Mouse (Mus musculus) lung, postnatal 36 days (tissue): ENCODE data around the gene Mical1.

Experiments used
- DNase-seq: peaks from one replicate; pipeline ENCODE4 v3.0.0; 2022; ENCODE audit warnings: mixed read lengths

Mical1 gene

DNA sequence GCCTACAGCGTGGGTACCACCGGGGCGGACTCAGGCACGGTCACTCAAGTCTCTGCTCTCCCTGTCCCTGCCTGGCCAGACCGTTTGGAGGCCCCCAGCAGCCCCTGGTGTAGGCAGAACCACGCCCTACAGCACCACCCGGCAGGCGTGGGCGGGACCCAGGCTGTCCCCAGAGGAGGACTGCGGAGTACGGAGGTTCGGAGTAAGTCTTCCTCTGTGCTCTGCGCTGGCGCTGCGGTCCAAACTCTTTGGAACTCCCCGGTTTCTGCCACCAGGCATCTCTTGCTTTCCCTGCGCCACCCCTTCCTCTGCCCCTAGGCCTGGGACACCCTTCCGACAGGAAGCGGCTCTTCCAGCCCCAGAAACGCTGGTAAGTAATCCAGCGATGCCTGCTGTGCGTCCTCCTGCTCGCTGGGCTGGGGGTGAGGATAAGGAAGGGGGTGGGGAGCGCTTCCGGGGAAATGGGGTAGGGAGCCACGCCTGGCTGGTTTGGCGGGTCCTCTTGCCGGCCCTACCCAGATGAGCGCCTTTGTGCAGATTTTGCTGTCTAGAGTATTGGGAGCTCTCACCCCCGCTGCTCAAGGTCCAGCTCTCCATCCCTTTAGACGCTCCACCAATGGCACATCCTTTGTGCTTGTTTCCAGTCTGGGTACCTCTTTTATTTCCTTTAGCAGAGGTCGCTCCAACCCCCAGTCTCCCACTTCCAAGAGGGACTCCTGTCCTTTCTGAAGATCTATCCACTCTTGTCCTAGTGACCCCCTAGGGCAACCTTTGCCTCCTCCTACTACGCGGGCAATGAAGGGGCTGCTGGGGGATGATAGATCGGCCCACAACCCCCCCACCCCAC is at the start of gene Mical1:
Mical1 (plus strand) TSS at position 144 of the 847 bp plus-strand sequence.
- peak; percentile 81 for DNase-seq

DNA sequence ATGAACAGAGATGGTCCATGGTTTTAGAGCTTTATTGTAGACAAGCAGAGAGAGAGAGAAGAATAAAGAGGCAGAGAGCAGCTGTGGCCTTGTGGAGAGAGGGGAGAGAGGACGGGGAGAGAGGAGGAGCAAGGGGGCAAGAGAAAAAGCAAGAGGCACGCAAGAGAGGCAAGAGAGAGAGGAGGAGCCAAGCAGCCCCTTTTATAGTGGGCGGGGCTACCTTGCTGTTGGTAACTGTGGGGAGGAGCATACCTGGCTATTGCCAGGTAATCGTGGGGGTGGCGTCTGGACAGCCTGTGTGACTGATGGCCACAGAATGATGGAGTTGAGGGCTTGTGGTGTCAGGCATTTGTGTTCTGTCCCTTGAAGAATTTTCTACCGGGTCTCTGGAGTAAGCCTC is 49.7 kb upstream of the Mical1 start:
- no peak for DNase-seq

DNA sequence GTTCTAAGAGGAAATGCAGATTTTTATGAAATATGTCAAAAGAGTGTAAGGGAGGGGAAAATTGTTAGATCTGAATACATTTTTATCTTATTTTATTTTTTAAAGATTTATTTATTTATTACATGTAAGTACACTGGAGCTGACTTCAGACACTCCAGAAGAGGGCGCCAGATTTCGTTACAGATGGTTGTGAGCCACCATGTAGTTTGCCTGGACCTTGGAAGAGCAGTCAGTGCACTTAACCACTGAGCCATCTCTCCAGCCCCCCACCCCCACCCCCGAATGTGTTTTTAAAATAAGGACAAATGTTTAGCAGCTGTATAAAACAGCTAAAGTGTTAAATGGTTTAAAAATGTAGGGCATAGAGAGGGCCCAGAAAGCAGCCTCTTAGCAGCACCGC is 41.5 kb upstream of the Mical1 start:
- DNase-seq: peak; percentile 88

DNA sequence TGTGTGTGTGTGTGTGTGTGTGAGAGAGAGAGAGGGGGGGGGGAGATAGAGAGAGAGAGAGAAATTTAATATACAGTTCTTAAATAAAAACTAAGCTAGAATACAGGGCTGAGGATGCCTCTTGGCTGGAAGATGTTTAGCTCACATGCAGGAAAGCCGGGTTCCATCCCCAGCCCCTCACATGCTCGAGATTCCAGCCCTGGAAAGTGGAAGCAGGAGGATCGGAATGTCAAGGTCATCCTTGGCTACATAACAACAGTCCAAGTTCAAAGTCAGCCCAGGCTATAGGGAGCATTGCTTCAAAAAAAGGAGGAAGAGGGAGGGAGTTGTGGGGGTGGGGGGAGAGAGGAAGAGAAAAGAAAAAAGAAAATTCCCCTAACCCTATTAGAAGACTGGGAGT is 41.0 kb upstream of the Mical1 start:
- DNase-seq: no peak

DNA sequence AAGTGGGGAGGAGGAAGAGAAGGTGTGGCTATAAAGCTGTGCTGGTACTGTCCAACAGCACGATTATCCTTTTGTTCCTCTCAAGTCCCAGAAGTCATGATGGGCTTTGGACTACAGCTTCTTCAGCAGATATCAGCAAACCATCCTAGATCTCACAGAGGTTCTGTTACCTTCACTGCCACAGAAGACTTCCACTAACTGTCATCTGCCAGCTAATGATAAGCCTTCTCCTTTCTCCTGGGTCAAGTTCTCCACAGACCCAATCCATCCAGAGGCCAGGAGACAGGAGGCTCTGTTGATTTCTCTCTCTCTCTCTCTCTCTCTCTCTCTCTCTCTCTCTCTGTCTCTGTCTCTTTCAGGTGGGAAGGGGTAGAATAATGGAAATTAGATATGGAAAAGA is 27.9 kb upstream of the Mical1 start:
- no peak for DNase-seq

DNA sequence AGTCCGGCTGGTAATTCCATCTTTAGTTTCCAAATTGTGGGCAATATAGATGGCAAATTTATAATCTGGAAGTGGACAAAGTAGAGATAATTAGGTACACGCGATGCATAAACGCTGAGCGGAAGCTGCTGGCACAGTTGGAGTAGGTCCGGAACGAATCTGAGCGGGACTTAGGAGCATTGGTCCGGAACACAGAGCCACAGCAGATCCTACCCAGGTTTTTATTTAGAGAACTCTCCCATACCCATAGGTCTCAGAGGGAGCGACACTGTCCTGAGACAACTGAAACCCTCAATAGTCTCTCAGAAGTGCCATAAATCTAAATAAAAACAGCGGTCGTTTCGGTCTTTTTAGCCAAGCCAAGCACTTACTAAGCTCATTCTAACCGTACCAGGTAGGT is 26.4 kb upstream of the Mical1 start:
- DNase-seq: peak; percentile 29

DNA sequence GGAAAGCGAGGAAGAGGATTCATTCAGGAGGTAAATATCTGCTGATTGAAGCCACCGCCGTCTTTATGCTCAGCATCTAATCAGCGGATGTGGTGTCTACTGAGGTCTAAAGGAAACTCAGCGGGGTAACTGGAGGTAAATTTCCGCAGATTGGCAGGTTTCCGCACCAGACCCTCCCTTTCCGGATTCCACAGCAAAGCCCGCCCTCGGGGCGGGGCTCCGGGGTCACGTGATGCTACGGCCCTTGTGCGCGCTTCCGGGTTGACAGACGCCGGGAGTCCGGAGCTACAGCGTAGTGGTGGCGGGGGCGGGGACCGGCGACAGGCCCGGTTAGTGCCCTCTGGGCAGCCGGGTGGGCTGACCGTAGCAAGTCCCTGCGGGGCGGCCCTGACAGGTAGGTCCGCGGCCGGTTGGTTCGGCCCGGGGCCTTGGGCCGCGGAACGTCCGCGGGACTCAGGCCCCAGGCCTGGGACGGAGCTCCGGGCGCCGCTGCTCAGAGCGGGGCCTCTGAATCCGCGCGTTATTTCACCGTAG is 25.9 kb upstream of the Mical1 start, which contains the start of gene Zbtb24:
Zbtb24 (plus strand) TSS at position 247 of the 534 bp plus-strand sequence.
- peak; percentile 97 for DNase-seq

DNA sequence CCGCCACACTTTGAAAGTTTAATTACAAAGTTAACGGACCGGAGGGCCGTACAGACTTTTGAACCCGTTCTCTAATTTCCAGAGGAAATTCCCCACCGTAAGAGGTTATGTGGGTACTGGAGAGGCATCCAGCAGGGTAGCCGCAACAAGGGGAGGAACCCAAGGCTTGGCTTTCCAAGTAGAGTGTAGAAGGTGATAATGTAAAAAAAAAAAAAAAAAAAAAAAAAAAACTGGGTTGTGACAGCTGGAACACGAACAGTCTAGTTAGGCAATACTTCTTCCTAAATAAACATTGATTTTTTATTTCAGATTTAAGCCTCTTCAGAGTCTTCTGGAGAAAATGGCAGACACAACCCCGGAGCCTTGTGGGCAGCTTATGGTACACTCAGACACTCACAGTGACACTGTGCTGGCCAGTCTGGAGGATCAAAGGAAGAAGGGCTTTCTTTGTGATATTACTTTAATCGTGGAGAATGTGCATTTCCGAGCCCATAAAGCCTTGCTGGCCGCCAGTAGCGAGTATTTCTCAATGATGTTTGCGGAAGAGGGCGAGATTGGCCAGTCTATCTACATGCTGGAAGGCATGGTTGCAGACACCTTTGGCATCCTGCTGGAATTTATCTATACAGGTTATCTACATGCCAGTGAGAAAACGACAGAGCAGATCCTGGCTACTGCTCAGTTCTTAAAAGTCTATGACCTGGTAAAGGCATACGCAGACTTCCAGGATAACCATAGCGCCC is 25.2 kb upstream of the Mical1 start:
- no peak for DNase-seq

DNA sequence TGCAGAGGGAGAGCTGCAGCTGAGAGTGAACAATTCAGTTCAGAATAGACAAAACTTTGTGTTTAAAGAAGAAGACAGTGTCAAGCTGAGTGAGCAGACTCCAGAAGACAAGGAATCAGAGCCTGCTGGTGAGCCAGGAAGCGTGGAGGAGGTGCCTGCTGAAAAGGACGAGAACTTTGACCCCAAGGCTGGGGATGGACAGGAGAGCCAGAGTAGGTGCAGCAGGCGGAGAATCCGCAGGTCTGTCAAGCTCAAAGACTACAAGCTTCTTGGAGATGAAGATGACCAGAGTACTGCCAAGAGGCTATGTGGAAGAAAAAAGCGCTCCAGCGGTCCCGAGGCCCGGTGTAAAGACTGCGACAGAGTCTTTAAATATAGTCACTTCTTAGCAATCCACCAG is 24.5 kb upstream of the Mical1 start:
- DNase-seq: no peak

DNA sequence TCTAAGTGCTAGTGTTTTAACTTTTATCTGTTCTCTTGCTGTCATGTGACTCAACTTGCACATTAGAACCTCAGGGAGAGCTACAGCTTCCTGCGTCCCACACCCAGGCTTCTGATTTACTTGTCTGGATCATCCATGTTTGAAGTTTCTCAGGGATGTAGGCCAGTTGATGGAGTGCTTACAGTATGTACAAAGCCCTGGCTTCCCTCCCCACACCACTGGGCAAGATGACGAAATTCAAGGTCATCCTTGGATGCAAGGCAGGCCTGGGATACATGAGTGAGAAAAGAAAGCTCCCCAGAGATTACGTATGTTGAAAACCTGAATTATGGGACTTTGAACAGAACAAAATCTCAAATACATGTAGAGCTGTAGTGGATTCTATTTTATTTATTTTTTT is 23.3 kb upstream of the Mical1 start:
- no peak for DNase-seq

DNA sequence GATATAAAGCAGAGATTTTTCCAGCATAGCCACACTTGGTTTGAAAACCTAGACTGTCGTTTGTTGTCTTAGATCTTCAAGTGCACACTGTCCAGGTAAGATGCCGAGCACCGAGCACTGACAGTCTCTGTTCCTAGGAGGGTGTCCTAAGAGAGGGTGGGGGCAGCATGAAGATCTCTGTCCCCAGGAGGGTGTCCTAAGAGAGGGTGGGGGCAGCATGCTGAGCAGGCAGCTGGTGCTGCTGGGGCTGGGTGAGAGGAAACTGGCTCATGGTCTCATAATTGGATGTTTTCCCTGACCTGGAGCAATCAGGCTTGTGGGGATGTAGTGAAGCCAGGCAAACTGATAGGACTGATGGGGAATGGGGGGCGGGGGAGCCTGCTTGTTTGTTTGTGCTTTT is 16.1 kb upstream of the Mical1 start:
- DNase-seq: no peak

DNA sequence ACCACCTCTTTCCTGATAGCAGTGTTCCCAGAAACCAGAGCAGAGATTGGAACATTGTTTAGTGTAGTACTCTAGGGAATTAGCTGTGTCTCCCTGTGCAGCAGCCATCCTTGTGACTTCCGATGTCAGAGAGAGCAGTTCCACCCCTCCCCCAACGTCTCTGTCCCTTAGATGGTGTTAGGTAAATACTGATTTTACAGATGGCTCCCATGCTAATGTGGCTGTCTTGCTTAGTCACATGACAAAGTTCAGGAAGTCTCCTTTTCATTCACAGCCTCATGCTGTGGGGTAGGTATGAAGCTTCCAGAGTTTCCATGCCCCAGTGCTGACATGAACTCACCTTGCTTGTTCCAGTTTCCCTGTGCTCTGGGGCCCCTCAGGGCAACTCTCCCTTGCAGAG is 15.6 kb upstream of the Mical1 start:
- DNase-seq: no peak

DNA sequence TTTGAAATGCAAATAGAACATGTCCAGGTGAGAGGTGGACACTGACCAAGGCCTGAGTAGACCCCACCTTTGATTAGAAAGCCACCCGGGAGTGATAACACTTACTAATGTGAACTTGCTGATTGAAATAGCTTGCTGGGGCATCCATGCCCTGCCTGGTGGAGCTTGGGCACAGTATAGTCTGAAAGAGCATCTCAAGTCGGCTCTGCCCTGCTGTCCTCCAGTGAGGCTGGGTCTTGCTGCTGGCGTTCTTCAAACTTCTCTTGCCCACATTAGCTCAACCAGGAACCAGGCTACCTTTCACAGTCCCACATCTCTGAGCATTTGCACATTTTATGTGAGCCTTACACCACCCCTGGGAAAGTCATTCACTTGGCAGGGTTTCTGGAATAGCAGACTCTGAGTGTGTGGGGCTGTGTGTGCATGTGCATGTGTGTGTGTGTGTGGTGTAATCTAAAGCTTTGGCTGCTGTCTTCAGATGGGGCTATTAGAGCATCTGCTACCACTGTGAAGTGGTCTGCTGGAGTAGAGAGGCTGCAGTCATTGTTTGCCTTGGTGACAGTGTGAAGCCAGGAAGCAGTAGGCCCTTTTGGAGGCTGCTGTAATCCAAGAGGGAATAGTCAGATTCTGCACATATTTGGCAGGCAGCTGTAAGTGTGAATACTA is 14.9 kb upstream of the Mical1 start:
- DNase-seq: no peak

DNA sequence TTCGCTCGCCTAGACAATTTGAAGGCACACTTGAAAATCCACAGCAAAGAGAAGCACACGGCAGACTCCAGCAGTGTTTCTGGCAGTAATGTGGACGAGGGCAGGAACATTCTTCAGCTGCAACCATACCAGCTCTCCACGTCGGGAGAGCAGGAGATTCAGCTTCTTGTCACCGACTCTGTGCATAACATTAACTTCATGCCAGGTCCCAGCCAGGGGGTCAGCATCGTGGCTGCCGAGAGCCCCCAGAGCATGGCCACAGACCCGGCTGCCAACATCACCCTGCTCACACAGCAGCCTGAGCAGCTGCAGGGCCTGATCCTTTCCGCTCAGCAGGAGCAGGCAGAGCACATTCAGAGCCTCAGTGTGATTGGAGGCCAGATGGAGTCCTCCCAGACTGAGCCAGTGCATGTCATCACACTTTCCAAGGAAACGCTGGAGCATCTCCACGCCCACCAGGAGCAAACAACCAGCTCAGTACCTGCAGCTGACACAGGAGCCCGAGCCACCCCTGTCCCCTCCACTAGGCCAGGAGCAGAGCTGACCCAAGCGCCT is 11.6 kb upstream of the Mical1 start:
- no peak for DNase-seq

DNA sequence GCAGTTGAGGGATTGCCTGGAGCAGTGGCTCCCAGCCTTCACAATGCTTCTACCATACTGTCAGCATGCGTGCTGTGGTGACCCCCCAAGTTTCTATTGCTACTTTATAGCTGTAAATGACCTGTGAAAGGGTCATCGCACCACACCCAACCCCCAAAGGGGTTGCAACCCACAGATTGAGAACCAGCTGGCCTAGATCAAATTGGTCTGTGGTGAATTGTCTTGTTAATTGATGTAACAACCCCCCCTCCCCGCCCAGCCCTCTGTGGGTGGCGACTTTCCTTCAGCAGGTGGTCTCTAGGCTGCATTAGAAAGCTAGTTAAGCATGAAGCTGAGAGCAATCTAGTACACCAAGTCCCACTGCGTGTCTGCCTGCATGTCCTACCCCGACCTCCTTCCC is 8.8 kb upstream of the Mical1 start:
- DNase-seq: no peak

DNA sequence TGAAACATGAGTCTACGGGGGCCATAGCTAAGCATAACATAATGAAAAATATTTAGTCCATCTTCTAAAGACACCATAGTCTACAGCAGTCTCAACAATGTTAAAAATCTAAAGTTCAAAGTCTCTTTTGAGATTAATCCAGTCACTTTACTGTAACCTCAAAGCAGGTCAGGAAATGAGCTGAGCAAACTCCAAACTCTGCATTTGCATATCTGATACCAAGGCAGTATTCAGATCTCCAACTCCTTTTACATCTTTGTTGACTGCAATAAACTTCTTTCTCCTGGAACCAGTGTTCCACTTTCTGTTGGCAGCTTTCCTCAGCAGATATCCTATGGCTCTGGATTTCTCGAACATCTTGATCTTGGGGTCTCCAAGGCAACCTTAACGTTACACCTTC is 5.4 kb upstream of the Mical1 start:
- no peak for DNase-seq

DNA sequence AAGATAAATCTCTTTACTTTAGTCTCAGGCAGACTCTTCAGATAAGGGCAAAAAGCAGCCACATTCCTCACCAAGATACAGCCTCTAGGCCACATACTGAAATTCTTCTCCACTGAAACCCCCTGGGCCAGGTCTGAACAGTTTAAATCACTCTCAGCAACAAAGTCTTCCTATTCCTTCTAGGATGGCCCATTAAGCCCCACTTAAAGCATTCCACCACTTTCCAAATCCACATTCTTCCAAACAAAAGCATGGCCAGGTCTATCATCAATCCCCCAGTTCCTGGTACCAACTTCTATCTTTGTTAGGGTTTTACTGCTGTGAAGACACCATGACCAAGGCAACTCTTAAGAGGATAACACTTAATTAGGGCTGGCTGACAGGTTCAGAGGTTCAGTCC is 3.6 kb upstream of the Mical1 start:
- no peak for DNase-seq

DNA sequence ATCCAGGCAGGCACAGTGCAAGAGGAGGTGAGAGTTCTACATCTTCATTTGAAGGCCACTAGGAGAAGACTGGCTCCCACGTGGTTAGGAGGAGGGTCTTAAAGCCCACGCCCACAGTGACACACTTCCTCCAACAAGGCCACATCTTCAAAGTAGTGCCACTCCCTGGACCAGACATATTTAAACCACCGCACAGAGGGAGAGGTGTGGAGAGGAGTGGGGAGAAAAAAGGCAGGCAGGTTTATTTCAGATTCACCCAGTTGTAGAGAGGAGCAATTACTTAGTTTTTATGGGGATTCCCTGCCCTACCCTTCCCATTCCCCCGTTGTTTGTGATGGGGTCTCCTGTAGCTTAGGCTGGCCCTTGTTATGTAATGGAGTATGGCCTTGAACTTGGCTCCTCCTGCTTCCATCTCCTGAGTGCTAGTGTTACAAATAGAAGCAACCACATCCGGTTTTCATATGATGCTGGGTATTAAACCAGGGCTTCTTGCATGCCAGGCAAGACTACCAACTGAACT is 3.1 kb upstream of the Mical1 start:
- DNase-seq: no peak

DNA sequence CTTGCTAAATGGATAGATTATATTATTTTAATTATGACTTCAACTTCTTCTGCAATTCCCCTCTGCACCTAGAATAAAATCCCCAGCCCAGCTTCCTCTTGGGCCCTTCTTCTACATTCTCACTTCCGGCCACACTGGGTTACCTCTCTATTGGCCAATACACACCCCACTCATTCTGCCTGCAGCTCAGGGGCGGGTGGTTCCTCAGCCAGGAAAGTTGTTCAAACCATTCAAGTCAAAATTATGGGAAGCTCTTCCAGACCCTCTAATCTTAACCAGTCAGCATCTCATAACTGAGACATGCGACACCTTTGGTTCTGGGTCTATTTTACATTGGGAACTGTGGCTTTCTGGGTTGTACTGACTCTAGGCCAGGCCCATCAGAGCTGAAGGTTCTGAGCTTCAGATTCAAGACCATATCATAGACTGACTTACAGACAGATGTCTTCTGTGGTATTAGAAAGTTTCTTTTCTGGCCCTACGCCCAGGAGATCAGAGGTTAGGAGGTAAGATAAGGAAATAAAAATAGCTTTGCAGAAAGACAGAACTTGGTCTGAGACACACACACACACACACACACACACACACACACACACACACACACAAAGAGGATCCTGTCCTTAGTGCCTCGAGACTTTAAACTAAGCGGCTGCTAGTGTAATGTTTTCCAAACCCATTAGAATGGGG is 2.2 kb upstream of the Mical1 start:
- DNase-seq: peak; percentile 71

DNA sequence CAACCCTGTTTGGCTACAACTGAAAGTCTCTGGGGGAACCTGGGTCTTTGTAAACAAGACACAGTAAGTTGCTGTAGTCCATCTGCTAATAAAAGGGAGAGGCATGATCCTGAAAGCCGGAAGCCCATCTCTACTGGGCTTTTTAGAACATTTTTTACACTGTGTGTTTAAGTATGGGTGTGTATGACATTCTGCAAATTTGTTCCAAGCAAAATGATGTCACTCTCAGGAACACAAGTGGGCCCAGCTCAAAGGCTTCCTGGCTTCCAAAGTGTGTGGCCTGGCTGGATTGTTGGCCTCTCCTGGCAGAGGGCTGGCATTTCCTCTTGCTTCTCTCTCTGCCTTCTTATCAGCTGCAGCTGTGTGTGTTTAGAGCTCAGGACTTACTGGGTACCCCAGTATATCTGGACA is 1.1 kb upstream of the Mical1 start:
- DNase-seq: peak; percentile 76

DNA sequence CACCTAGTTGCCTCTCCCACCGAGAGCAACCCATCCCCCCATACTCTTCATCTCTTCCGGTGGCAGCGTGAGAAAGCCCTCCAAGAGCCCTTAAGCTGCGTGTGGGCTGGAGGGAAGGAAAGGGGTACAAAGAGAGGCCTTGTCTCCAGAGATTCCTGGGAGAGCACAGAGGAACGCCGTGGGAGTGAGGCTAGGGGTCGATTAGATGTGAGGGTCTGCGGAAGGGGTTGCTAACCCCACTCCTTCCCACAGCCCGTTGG is 834 bp downstream of the Mical1 start:
- DNase-seq: peak; percentile 30
